Mouse (Mus musculus) kidney, adult 18-20 months (tissue): ENCODE results near the gene Nt5c1a.

ENCODE experiments used
- DNase-seq: peaks from one replicate; pipeline ENCODE4 v3.0.0; 2021

Gene Nt5c1a

DNA sequence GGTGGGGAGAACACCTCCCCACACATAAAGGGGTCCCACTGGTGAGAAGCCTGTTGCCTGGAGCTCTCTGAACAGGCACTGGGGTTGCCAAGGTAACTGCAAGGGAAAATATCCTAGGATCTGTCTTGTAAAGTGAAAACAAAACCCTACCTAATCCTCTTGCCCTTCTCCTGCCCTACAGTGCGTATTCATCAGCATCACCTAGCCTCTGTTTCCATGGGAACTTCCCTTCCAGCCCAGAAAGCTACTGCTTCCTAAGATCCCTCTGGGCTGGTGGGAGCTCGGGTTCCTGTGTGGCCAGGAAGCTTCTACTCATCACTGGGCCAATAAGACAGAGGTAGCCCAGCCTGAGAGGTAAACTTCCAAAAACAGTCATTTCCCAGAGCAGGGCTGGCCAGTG is 11.0 kb downstream of the Nt5c1a start:
- DNase-seq = no peak

DNA sequence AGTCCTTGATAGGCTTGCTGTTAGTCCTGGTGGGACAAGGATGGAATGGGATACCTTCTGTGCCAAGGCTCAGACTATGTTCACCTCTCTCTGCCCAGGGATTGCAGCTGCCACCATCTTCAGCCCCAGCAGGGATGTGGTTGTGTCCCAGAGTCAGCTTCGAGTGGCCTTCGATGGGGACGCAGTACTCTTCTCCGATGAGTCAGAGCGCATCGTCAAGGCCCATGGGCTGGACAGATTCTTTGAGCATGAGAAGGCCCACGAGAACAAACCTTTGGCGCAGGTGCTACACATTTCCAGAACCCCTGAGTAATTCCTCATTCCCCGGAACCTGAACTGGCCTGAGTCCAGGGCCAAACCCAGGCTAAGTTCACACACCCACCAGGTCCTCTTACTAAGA is 12.7 kb downstream of the Nt5c1a start:
- no peak for DNase-seq

DNA sequence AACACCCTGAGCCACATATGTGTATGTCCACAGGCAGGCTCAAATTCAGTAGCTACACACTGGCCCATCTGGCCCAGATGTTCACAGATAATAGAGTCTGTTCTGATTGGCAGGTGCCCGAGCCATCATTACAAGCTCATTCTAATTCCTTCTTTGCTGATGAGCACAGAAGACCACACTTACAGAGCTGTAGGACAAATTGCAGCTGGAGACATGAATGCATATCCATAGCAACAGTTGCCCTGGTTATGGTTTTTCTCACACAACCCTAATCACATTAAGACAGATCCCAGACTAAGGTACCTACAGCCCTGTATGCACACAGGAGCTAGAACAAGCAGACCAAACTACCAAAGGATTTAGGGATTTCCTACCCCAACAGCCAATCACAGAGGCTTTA is 14.1 kb downstream of the Nt5c1a start:
- DNase-seq = no peak

DNA sequence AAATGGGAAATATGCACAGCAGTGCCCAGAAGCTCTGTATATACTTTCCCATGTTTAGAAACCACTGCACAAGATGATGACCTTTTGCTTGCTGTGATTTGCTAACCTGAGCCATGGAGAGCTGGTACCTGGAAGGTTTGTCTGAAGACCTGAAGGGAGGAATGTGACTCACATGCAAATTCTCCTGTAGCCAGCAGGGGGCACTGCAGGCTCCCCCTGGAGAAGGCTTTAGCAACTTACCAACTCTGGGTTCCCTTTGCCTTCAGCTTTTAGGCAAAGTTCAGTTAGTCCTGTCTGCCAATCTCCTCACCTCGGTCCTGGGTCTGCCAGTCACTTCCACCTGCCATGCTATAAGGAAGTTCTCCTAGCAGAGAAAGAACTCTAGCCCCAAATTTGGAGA is 15.5 kb downstream of the Nt5c1a start:
- DNase-seq = peak; percentile 51

DNA sequence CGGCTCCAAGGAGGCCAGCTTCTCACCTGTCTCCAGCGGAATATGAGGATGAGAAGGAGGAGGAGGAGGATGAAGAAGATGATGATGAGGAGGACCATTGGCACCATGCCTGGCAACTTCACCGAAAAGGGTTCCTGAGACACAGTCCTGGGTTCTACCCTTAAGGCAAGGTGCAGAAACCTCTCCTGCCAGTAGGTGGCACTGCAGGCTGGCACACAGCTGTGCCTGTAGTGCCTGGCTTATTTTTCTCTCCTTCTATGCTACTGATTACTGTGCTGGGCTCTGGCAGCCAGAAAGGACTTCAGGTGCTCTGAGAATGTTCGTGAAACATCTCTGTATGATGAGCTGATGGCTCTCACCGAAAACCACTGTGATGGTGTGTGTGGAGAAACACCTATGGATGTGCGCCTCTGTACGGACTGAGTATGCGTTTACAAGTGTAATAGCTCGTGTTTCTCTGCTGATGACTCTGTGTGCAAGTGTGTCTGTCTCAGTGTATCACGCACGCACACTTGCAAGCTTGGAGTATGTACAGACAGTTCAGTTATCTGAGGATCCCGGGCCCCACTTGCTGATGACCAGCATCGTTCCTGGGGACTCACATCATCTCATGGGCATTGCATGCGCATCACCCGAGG is 18.5 kb downstream of the Nt5c1a start:
- peak; percentile 74 for DNase-seq

DNA sequence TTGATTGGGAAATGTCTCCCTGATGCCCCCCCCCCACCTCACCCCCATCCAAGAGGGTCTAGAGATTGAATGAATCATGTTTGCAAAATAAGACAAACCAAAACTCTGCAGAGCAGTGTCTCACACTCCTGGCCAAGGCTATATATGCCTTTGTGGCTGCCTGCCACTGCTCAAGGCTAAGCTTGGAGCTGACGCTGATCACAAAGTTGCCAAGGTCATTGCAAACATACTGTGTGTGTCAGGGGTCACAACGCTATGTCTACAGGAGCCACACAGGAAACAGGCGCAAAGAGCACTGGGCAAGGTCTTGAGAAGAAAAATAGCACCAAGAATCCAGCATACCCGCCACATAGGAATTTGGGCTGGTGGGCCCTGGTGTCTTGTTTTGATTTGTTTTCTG is 19.3 kb downstream of the Nt5c1a start:
- DNase-seq = no peak

DNA sequence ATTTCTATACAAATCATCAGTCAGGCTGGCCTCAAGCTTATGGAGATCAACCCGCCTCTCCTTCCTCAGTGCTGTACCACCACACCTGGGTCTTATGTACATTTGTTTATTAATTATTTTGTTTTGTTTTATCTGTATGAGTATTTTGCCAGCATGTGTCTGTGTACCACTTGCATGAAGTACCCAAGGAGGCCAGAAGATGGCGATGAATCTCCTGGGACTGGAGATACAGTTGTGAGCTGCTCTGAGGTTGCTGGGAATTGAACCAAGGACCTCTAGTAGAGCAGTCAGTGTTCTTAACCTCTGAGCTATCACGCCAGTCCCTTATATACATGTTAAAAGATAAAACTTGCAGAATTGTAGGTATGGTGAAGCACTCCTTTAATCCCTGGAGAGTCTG is 22.0 kb downstream of the Nt5c1a start:
- DNase-seq = no peak

DNA sequence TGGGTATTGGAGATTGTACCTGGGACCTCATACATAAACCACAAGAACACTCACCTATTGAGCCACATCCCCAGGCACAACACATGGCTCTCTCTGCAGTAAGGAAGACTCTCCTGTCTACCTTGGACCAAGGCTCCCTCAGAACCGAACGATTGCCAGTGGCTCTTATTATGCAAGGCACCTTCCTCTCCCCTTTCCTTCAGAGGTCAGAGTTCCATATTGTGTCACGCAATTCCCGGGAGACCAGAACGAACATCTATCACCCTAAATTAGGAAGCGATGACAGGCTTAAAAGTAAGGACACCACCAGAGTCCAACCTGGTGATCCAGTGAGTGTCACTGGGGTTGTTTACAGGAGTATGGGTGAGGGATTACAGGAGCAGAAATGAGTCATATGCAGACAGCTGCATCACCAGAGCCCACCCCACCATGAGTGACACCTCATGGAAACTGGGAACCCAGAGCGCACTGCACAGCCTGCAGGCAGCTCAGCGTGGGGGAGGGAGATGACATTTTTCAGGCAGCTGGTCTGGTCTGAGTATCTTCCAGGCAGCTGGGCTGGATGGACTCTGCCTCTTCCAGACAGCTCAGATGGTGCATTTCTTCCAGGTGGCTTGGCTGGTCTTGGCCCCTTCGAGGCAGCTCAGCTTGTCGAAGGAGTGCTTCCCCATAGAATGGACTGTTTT is 24.6 kb downstream of the Nt5c1a start:
- DNase-seq = no peak

DNA sequence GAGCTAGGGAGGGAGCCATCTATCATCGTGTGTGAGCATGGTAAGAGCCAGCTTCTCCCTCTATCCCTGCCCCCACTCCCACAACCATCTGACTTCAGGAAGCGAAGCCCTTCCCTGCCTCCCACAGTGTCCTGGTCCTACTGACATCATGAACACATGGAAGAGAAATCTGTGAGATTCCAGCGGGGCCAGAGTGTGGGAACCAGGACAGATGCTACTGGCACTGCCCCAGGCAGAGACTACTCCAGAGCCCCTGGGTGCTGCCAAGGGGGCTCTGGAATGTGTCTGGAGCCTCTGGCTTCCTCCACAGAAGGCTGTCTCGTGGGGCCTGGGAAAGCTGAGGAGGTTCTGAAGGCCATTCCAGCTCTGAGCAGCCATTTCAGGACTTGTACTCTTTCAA is 26.4 kb downstream of the Nt5c1a start:
- no peak for DNase-seq

DNA sequence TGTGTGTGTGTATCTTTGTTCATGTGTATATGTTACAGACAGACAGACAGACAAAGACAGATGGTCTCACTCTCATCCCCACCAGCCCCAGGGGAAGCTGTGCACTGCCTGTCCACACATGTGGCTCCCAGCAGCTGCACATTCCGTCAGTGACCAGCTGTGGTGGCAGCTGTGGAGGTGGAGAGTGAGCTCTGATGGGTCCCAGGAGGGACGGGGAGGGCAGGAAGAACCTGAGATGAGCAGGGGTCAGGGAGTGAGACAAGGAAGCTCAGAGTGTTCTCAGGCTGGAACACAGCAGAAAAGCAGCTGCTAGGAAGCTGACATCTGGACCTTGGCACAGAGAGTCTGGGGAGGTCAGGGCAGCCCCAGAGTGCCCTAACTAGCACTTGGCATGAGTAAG is 27.0 kb downstream of the Nt5c1a start:
- no peak for DNase-seq

DNA sequence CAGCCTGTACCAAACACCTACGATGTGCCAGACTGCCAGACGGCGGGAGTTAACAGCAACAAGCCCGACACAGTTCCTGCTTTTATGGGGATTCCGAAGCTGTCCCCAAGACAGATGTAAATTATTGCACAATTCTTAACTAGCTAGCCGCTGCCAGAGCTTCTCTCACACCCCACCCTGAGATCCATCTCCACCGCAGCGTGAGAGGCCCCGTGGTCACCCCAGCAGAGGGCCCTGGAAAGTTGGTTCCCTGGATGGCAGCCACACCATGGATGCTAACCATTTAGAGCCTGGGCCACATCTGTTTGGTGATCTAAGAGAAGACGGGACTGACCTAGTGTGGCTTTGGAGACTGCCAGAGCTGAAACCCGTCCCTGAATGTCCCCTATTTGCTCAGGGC is 27.9 kb downstream of the Nt5c1a start:
- DNase-seq = no peak

DNA sequence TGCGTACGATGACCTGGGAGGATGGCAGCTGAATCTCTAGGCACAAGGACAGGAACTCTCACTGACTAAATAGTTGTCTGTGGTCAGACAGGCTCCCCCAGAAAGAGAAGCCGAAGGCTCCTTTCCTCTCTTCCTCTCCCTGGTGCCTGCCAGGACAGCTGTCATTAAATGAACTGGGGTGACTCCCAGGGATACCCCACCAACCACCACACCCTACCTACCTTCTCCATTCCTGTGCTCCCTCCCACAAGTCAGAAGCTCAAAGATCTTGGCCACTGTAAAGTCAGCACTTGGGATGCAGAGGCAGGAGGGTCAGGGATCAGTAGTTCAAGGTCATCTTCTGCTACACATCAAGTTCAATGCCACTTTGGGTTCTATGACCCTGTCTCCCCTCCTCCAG is 31.5 kb downstream of the Nt5c1a start:
- no peak for DNase-seq

DNA sequence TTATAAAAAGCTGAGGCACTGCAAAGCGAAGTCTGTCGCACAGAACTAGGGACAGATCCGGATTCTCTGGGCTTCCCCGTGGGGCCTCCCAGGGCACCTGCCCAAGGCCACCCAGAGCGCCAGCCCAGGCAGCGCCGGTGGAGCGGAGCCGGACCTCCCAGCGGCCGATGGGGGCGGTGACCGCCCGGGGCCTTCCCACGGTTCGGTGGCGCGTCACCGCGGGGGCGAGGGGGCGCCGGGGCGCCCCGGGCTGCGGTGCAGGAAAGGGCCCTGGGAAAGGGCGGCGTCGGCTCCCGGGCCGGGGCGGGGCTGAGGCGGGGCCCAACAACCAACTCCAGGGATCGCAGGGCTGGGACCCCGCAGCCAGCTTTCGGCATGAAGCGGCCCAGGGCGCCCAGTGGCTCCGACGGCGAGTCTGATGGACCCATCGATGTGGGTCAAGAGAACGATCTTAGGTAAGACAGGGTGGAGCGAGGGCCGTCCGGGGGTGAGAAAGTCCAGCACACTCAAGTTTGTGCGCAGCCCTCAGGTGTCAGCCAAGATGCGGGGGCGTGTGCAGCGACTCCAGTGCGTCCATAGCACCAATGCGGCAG is 32.3 kb downstream of the Nt5c1a start, which contains the start of gene Heyl:
Gene Heyl (plus strand): TSS at position 65 of the 593 bp plus-strand sequence.
- DNase-seq = peak; percentile 62

DNA sequence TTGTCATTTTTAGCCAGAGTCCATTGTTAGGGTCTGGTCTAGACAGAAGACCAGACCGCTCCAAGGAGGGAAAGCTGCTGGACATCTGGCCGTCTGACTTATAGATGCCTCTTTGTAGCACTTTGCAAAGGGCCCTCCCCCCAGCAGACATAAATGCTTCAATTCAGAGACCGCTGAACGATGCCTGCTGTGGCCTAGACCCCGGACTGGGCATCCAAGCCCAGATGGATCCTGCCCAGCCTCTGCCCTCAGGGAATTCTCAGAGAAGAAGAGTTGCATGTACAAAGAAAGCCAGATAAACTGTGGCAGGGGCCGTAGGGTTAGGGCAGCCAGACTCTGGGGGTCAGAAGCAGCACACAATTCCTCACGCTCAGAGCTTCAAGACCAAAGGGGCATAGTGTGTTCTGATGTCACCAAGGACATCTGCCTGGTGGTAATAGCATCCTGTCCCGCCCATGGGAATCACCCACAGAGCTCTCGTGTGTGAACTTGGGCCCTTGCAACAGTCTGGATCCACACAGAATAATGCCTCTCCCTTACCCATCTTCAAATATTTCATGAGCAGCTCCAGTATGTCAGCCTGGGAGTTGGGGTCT is 34.6 kb downstream of the Nt5c1a start:
- DNase-seq = no peak

DNA sequence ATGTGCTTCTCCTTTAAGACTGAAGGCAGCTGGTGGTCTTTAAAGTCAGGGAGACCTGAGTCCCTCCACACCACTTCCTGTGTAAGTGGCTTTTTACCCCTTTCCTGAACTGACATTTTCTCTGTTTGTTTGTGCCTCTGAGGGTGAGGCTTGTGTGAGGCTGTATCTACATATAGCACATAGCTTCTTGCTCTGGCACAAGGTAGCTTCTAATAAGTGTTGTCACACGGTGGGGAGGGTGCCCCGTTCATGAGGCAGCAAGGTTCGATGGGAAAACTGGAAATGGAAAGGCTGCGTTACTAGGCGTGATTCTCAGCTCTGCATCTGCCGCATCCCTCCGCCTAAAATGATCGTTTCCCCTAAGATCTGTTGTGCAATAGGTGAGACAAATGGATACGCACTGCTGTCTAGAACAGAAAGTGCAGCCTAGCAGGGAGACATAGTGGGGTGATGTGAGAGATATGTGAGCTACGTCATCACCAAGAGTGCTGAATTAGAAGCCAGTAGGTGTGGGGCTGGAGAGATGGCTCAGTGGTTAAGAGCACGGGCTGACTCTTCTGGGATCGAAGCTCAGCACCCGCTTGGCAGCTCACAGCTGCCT is 35.2 kb downstream of the Nt5c1a start:
- DNase-seq = no peak

DNA sequence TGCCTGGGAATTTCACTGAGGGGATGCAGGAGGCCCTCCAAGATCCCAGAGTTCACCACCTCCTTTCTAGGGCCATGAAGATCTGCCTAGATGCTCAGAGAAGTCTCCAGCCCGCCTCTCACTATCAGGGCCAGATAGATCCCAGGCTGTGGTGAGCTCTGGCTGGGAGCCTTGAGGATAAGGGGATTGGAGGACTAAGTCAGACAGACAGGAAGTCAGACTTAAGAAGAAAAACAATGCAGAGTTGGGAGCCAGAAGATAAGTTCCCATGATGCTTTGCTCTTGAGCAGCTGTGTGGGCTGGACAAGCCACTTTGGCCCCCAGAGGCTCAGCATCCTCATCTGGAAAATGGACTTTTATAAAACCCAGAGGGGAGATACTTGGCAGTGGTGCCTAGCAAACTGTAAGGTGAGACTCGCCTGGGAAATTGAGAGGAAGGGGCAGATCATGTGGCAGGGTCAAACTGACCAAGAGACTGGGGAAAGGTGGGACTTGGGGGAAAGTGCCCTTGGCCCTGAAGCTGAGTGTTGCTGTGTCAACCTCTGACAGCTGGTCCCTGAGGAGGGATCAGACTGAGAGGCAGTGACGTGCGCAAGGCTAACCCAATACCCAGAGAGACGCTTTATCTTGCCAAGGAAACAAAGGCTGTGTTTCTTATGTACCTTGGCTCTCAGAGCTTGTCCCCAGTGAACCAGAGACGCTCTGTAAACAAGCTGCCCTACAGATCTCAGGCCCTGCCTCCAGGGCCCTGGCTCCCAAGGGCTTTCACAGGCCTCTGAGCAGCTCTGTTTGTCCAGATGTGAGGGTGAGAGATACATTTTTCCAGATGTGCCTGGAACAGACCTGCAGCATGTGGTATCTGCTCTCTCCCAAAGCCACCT is 36.3 kb downstream of the Nt5c1a start:
- DNase-seq = no peak

DNA sequence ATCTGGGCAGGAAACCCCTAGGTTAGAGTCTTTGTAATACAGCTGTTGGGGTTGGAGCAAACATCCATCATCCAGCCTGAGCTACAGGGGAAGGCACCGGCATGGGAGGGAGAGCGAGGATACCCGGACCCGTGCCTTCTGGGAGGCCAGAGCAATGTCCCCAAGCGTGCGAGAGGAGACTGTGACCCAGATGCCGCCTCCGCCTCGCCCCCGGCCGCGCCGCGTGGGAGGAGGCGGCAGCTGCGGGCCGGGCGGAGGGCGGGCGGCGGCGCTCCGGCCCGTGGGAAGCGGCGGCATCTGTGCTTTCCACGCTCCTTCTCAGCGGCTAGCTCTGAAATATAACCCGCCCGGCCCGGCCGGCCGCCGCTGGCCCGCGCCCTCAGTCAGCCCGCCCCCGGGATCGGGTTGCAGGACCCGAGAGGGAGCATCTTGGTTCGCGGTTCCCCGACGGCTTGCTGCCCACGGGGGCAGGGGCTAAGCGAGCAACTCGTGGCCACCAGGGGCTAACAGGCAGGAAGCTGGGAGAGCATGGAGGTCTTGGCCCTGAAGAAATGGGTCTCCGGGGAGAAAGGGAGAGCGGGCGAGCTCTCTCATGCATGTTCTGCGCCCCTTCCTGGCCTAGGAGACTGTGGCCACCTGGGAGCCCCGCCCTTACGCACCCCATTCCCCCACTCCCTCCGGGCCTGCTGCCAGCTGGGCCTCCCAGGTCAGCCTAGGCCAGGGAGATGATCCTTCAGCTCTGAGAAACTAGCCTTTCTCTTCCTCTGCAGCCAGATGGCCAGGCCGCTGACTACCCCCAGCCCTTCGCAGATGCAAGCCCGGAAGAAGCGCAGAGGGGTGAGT is 38.3 kb downstream of the Nt5c1a start:
- peak; percentile 40 for DNase-seq

DNA sequence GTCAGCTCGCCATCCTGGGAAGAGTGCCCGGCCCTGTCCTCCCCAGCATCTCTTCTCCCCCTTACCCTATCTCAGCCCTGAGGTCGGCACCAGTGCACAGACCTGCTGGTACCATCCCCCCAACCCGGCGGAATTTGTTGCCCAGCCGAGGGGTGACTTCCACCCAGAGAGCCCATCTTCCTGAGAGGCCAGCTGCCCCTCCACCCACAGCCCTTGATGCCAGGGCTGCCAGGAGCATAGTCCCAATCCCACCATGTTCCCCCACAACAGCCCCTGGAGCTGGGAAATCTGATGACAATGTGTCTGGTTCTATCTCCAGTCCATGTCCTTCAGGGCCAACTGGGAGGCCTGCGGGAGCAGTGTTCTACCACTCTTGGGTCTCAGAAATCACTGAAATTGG is 44.9 kb downstream of the Nt5c1a start:
- DNase-seq = no peak

DNA sequence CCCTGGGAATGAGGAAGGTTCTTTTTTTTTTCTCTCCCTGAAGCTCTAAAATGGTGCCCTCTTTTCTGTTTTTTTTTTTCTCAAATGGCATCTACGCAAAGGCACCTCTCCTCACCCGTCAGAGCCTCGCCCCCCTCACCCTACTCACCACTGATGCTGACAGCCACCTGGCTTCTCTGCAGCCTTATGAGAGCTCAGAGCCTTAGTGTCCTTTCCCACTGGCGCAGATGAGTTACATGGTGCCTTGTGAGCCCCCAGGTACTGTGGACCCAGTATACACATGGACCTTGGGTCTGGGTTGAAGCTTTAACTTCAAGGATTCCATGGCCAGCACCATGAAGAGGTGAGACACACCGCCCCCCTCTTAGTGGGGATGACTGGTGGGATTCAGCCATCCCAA is 45.3 kb downstream of the Nt5c1a start:
- no peak for DNase-seq

DNA sequence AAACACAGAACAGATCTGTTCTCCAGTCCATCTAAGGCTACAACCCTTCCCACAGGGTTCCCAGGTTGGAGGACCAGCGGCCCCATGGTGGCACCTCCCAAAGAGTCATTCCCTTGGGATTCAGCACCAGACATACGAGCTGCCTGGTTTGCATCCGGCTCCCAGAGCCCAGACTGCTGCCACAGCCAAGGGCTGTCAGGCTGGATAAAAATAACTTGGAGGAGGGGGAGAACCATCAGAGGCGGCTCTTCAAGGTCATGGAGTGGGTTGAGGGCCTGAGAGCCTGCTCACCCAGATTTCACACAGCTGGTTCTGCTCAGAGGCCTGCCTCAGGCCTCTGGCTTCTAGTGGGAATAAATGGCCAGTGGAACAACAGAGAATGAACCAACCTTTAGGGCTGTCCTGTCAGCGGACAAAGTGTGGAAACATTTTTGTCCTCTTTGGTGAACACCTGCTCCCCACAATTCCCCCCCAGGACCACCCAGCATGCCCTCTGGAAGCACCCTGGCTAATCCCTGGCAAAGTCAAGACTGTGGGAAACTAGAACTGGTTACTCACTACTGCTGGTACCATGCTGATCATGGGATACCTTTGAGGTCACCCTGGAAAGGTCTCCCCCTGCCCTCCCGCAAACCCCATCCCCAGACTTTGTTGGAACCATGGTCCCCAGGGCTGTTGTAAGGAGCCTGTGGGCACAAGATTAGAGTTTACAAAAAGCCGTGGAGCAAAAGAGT is 46.0 kb downstream of the Nt5c1a start:
- DNase-seq = no peak

DNA sequence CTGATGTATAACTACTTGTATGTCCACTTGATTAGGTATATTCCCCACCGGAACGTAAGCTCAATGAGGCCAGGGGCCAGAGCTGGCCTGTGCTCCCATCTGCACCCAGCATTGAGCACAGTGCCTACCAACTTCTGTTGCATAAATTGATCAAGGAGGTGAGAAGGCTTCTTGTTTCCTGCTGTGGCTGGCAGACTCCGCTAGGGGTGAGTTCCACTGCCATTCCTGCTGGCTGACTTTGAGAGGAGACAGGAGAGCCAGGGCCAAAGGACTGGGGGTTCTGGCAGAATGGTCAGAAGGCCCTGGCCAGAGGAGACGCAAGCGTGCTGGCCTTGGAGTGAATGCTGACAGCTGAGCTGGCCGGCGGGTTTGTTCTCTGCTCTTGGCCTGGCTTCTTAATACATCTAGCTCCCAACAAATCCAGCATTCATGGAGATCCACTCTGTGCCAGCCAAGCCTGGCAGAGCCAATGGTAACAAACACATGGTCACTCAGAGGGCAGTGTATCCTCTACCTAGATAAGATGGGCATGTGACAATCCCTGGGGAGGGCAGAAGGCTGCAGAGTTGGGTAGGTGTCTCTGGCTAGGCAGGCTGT is 47.8 kb downstream of the Nt5c1a start:
- DNase-seq = no peak
